Mouse (Mus musculus): ENCODE data around the gene Abhd6. TPM values are rescaled to one million over a fixed set of nuclear protein-coding genes. Genes with fewer than 3 reads are reported as not detected.
A peak's percentile ranks its signal among the peaks of the same experiment; 100 is the strongest.
"Not testable (repeated sequence)": the region's sequence is repeated elsewhere in the genome, so short reads cannot be mapped to it uniquely, and the experiment has no call there.

Gene Abhd6
- polyA plus RNA-seq, 1 experiment from 2014 or later = 21.4 TPM

GRCm38 (mm10) chr14:8000247-8000646, 2.5 kb upstream of the Abhd6 start:
- peaks cover 30% of the 10 kb centered on the region for H3K27me3 ChIP-seq
- WGBS = 83% methylated on average over 5 of the region's 5 CpGs
- no peak overlapping the region for H3K4me2 ChIP-seq (replicated peaks)
- no peaks in the 10 kb centered on the region for H3K36me3 ChIP-seq
- no peak overlapping the region for H3K4me3 ChIP-seq
- H3K4me1 ChIP-seq = peaks cover 19% of the 10 kb centered on the region; the same call in 1 of the 2 replicates
- H3K9ac ChIP-seq = no peak overlapping the region
- no peaks in the 10 kb centered on the region for H3K9me3 ChIP-seq
- no peak overlapping the region for H3K27ac ChIP-seq
- ATAC-seq (ENCODE audit: insufficient number of reproducible peaks, insufficient read depth, low FRiP score, low TSS enrichment) = no peak

- ATAC-seq (ENCODE audit: insufficient number of reproducible peaks, insufficient read depth, low FRiP score, low TSS enrichment) = no peak
Measured at GRCm38 (mm10) chr14:8000831-8001685, 1.6 kb upstream of the Abhd6 start.

DNA sequence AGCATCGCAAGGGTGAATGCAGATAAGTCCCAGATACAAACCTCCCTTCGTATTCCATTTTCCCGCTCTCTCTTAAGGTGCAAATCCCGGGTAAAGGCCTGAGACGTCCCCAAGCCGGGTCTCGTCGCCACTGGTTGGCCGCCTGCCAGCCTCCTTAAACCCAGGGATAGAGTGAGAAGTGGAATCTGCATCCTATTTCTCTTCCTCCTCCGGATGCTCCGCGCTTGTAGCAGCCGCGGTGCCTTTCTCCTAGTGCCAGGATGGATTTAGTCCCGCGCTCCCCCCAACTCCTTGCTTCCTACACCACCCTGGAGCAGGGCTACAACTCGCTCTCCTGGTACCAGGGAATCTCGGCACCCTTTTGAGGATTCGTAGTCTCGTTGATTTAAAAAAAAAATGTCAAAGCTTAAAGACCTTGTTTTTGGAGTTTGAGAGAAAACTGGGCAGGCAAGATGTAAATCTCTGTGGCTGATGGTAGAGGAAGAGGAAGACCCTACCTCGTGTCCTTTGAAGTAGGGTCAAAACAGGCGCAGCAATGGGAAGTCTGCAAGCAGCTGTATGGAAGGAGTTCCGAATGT, 480 bp downstream of the Abhd6 start:
- H3K27me3 ChIP-seq = peaks cover 30% of the 10 kb centered on the region

More at GRCm38 (mm10) chr14:8000831-8001685, 1.6 kb upstream of the Abhd6 start:
- H3K4me2 ChIP-seq (replicated peaks) = no peak overlapping the region
- H3K9me3 ChIP-seq = no peaks in the 10 kb centered on the region
- no peak overlapping the region for H3K4me3 ChIP-seq
- no peak overlapping the region for H3K27ac ChIP-seq
- 24% methylated on average over 17 of the region's 17 CpGs for WGBS
- no peaks in the 10 kb centered on the region for H3K36me3 ChIP-seq
- H3K9ac ChIP-seq = no peak overlapping the region
- H3K4me1 ChIP-seq = peaks cover 19% of the 10 kb centered on the region; the same call in 1 of the 2 replicates
- H3K27me3 ChIP-seq = peaks cover 30% of the 10 kb centered on the region

GRCm38 (mm10) chr14:8003727-8004670, 1.3 kb downstream of the Abhd6 start:
- peak overlapping the region; percentile 78 for H3K4me2 ChIP-seq (replicated peaks)
- H3K9ac ChIP-seq = peak overlapping the region; percentile 63
- peak overlapping the region; percentile 66 for H3K4me3 ChIP-seq
- H3K4me1 ChIP-seq = peaks cover 22% of the 10 kb centered on the region; the same call in 1 of the 2 replicates
- H3K27me3 ChIP-seq = peaks cover 30% of the 10 kb centered on the region
- ATAC-seq (ENCODE audit: insufficient number of reproducible peaks, insufficient read depth, low FRiP score, low TSS enrichment) = no peak
- no peaks in the 10 kb centered on the region for H3K9me3 ChIP-seq
- no peak overlapping the region for H3K27ac ChIP-seq
- 40% methylated on average over 18 of the region's 18 CpGs for WGBS
- no peaks in the 10 kb centered on the region for H3K36me3 ChIP-seq

More for the DNA sequence above, 480 bp downstream of the Abhd6 start:
- peak overlapping the region; percentile 54; the same call in 1 of the 2 replicates for H3K27ac ChIP-seq
- H3K36me3 ChIP-seq = no peaks in the 10 kb centered on the region
- peak overlapping the region; percentile 66 for H3K4me3 ChIP-seq
- WGBS = under 1% methylated on average over 23 of the region's 23 CpGs
- ATAC-seq (ENCODE audit: insufficient number of reproducible peaks, insufficient read depth, low FRiP score, low TSS enrichment) = 0 out of 2 replicates have a peak, but pooled peaks have one; percentile 7
- peaks cover 22% of the 10 kb centered on the region; the same call in 1 of the 2 replicates for H3K4me1 ChIP-seq
- no peaks in the 10 kb centered on the region for H3K9me3 ChIP-seq
- peak overlapping the region; percentile 78 for H3K4me2 ChIP-seq (replicated peaks)
- H3K9ac ChIP-seq = peak overlapping the region; percentile 63

- 69% methylated on average over 3 of the region's 3 CpGs for WGBS
Measured at GRCm38 (mm10) chr14:8006061-8006460, 3.4 kb downstream of the Abhd6 start.

DNA sequence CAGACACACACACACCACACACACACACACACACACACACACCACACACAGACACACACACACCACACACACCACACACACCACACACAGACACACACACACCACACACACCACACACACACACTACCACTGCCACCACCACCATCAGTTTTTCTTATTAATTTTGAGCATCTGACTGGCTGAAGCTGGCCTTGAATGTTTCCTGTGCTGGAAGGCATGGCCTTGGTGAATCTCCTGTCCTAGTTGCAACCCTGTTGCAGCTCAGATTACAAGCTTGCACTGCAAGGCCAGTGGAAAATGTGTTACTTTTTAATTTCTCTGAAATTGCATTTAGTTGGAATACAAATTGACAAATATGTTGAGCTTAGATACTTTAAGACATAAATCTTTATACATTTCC, 4.4 kb downstream of the Abhd6 start:
- Histone ChIP-seq H3K9me3 (no peaks in the 10 kb centered on the region), H3K4me2 (replicated peaks) (no peak overlapping the region), H3K36me3 (no peaks in the 10 kb centered on the region), H3K4me3 (no peak overlapping the region), H3K9ac (no peak overlapping the region), H3K4me1 (peaks cover 15% of the 10 kb centered on the region; the same call in 1 of the 2 replicates), H3K27ac (no peak overlapping the region), H3K27me3 (peaks cover 4% of the 10 kb centered on the region; the same call in 1 of the 2 replicates)
- ATAC-seq (ENCODE audit: insufficient number of reproducible peaks, insufficient read depth, low FRiP score, low TSS enrichment) = no peak

More at GRCm38 (mm10) chr14:8006061-8006460, 3.4 kb downstream of the Abhd6 start:
- H3K4me2 ChIP-seq (replicated peaks); H3K27ac ChIP-seq; H3K4me3 ChIP-seq; H3K36me3 ChIP-seq; H3K9ac ChIP-seq; ATAC-seq (ENCODE audit: insufficient number of reproducible peaks, insufficient read depth, low FRiP score, low TSS enrichment); H3K9me3 ChIP-seq: not testable (repeated sequence)
- peaks cover 14% of the 10 kb centered on the region for H3K27me3 ChIP-seq
- H3K4me1 ChIP-seq = peaks cover 19% of the 10 kb centered on the region; the same call in 1 of the 2 replicates

DNA sequence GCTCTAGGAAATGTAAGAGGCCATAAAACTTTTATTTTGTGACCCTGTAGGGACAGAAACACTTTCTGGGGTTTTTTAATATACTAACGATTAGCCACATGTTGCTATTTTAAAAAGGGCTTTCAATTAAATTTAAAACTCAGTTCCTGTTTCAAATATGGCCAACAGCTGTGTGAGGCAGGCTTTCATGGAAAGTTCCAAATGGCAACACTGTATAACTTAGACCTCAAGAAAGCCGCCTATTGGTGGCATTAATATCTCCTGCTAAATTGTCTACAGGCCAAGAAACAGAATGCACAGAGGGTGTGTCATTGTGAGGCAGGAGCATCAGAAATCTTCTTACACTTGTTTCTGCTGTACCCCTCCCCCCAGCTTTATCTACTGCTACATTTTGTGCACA, 4.8 kb downstream of the Abhd6 start:
- no peak overlapping the region for H3K4me2 ChIP-seq (replicated peaks)
- H3K9me3 ChIP-seq = no peaks in the 10 kb centered on the region
- no peak overlapping the region for H3K9ac ChIP-seq
- H3K27me3 ChIP-seq = peaks cover under 1% of the 10 kb centered on the region; the same call in 1 of the 2 replicates
- H3K36me3 ChIP-seq = no peaks in the 10 kb centered on the region
- no peak for ATAC-seq (ENCODE audit: insufficient number of reproducible peaks, insufficient read depth, low FRiP score, low TSS enrichment)
- peaks cover 19% of the 10 kb centered on the region; the same call in 1 of the 2 replicates for H3K4me1 ChIP-seq
- no peak overlapping the region for H3K27ac ChIP-seq
- 74% methylated on average over 2 of the region's 2 CpGs for WGBS
- H3K4me3 ChIP-seq = no peak overlapping the region

DNA sequence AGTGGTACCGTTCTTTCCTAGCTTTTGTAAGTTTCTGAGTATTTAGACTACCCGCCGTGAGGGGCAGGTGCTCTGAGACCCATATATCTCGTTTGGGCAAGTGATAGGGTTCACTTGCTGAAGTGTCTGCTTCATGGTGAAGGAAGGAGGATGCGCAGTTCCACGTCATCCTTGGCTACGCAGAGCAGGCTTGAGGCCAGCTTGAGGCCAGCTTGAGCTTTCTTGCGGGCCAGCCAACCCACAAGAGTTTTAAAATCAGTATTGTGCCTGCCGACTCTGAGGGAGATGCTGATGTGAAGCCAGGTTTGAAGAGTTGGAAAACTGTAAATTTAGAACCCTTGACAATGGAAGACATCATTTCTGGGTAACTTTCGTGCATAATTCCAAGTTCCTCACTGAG, 5.2 kb downstream of the Abhd6 start:
- 86% methylated on average over 10 of the region's 10 CpGs for WGBS
- Histone ChIP-seq H3K36me3 (no peaks in the 10 kb centered on the region), H3K4me3 (no peak overlapping the region), H3K27ac (no peak overlapping the region), H3K9ac (no peak overlapping the region), H3K27me3 (no peaks in the 10 kb centered on the region), H3K9me3 (no peaks in the 10 kb centered on the region), H3K4me1 (peaks cover 24% of the 10 kb centered on the region; the same call in 1 of the 2 replicates), H3K4me2 (replicated peaks) (no peak overlapping the region)
- ATAC-seq (ENCODE audit: insufficient number of reproducible peaks, insufficient read depth, low FRiP score, low TSS enrichment) = no peak

DNA sequence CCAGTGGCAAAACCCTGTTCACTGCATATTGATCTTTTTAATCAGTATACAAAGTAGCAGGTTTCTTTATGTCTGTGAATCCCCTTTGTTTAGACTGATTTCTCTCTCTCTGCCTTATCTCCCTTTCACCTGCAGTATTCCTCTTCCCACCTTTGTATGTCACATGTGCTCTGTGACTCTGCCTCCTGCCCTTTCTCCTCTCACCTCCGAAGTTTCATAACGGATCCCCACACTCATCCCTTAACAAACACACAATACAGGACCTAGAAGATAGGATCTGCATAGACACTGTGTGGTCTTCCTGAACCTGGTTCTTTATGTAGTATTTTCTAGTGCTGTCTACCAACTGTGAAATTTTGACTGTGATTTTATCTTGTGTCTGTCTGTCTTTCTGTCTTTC, 8.6 kb downstream of the Abhd6 start:
- no peak overlapping the region for H3K4me3 ChIP-seq
- no peak overlapping the region for H3K9ac ChIP-seq
- peaks cover 13% of the 10 kb centered on the region; the same call in 1 of the 2 replicates for H3K4me1 ChIP-seq
- H3K27ac ChIP-seq = no peak overlapping the region
- no peak overlapping the region for H3K4me2 ChIP-seq (replicated peaks)
- no peaks in the 10 kb centered on the region for H3K27me3 ChIP-seq
- no peak for ATAC-seq (ENCODE audit: insufficient number of reproducible peaks, insufficient read depth, low FRiP score, low TSS enrichment)
- H3K9me3 ChIP-seq = no peaks in the 10 kb centered on the region
- WGBS = 84% methylated on average over 2 of the region's 2 CpGs
- H3K36me3 ChIP-seq = no peaks in the 10 kb centered on the region

DNA sequence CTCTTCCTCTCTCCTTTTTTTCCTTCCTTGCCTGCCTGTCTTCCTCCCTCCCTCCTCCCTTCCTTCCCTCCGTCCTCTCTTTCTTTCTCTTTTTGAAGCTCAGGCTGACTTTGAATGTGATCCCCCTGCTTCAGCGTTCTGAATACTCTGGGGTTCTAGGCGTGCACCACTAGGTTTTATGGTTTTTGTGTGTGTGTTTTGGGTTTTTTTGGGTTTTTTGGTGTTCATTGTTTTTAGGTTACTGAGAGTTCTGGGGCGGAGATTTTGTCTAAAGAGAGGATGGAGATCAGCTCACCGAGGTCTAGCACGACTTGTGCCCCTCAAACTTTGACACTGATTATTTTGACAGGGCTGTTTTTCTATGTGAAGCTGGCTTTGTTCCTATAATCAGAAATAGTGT, 9.2 kb downstream of the Abhd6 start:
- Histone ChIP-seq H3K4me3 (no peak overlapping the region), H3K4me2 (replicated peaks) (no peak overlapping the region), H3K9me3 (no peaks in the 10 kb centered on the region), H3K9ac (no peak overlapping the region), H3K4me1 (peaks cover 13% of the 10 kb centered on the region; the same call in 1 of the 2 replicates), H3K27ac (no peak overlapping the region), H3K36me3 (no peaks in the 10 kb centered on the region), H3K27me3 (no peaks in the 10 kb centered on the region)
- no peak for ATAC-seq (ENCODE audit: insufficient number of reproducible peaks, insufficient read depth, low FRiP score, low TSS enrichment)
- WGBS = 69% methylated on average over 6 of the region's 6 CpGs

GRCm38 (mm10) chr14:8015756-8016155, 13.1 kb downstream of the Abhd6 start:
- Histone ChIP-seq H3K36me3 (no peaks in the 10 kb centered on the region), H3K9me3 (no peaks in the 10 kb centered on the region), H3K27me3 (no peaks in the 10 kb centered on the region), H3K4me2 (replicated peaks) (no peak overlapping the region), H3K27ac (no peak overlapping the region), H3K4me1 (peaks cover 10% of the 10 kb centered on the region; the same call in 1 of the 2 replicates), H3K4me3 (no peak overlapping the region), H3K9ac (no peak overlapping the region)
- no peak for ATAC-seq (ENCODE audit: insufficient number of reproducible peaks, insufficient read depth, low FRiP score, low TSS enrichment)
- WGBS = 95% methylated on average over 6 of the region's 6 CpGs

Data from embryonic facial prominence, embryonic 12.5 days (tissue).